Mouse (Mus musculus): ENCODE results near the gene Myh14. TPM values are rescaled to one million over a fixed set of nuclear protein-coding genes. Genes with fewer than 3 reads are reported as not detected.
A peak's percentile ranks its signal among the peaks of the same experiment; 100 is the strongest.
"Not testable (repeated sequence)": the region's sequence is repeated elsewhere in the genome, so short reads cannot be mapped to it uniquely, and the experiment has no call there.

Myh14 gene
- polyA plus RNA-seq (2014; fragmentation: Nextera tagmentation; extraction: Ambion mirVana): 0.31 and 0.56 TPM in 2 replicates

- no peak within 1 kb of the TSS for H3K27ac ChIP-seq (ENCODE audit: low read depth, low read length)
- H3K4me2 ChIP-seq: peak within 1 kb of the TSS; percentile 66
- H3K9ac ChIP-seq (ENCODE audit: low read depth, low read length): no peak within 1 kb of the TSS
- WGBS (ENCODE audit: insufficient replicate concordance): under 1% methylated on average over 23 of the region's 23 CpGs
- ATAC-seq (replicated peaks; ENCODE audit: insufficient number of reproducible peaks, low FRiP score, low TSS enrichment): peak; percentile 81
- H3K9me3 ChIP-seq (replicated peaks; ENCODE audit: control insufficient read depth, low read length): no peaks in the 10 kb centered on the region
- peaks cover 5% of the 10 kb centered on the region; the same call in 1 of the 2 replicates for H3K4me1 ChIP-seq (ENCODE audit: control insufficient read depth, insufficient read depth, low read length)
- peaks cover 36% of the 10 kb centered on the region for H3K27me3 ChIP-seq (ENCODE audit: control insufficient read depth, insufficient read depth, low read length)
- no peaks in the 10 kb centered on the region for H3K36me3 ChIP-seq (ENCODE audit: control insufficient read depth, insufficient read depth, low read length)
- peak within 1 kb of the TSS; percentile 27 for H3K4me3 ChIP-seq (ENCODE audit: low read depth, low read length)
These were observed at the start of gene Myh14 for GRCm38 (mm10) chr7:44670803-44671202. TSS of gene Myh14 (minus strand) at chr7:44670843.

- WGBS (ENCODE audit: insufficient replicate concordance): 77% methylated on average over 5 of the region's 5 CpGs
These were observed 39.2 kb upstream of the Myh14 start for GRCm38 (mm10) chr7:44709881-44710280.

GRCm38 (mm10) chr7:44708574-44708973 lies 37.9 kb upstream of the Myh14 start, which contains the start of gene Izumo2:
TSS of gene Izumo2 (plus strand) at chr7:44708742.
- no peak within 1 kb of the TSS for H3K27ac ChIP-seq (ENCODE audit: low read depth, low read length)
- WGBS (ENCODE audit: insufficient replicate concordance): 66% methylated on average over 14 of the region's 14 CpGs
- H3K4me2 ChIP-seq: no peak within 1 kb of the TSS
- no peaks in the 10 kb centered on the region; the same call in 1 of the 2 replicates for H3K27me3 ChIP-seq (ENCODE audit: control insufficient read depth, insufficient read depth, low read length)
- no peak for ATAC-seq (replicated peaks; ENCODE audit: insufficient number of reproducible peaks, low FRiP score, low TSS enrichment)
- H3K4me1 ChIP-seq (ENCODE audit: control insufficient read depth, insufficient read depth, low read length): no peaks in the 10 kb centered on the region
- no peaks in the 10 kb centered on the region for H3K36me3 ChIP-seq (ENCODE audit: control insufficient read depth, insufficient read depth, low read length)
- H3K9me3 ChIP-seq (replicated peaks; ENCODE audit: control insufficient read depth, low read length): 0 out of 2 replicates have a peak, but pooled peaks cover 3% of the 10 kb centered on the region
- no peak within 1 kb of the TSS for H3K4me3 ChIP-seq (ENCODE audit: low read depth, low read length)
- H3K9ac ChIP-seq (ENCODE audit: low read depth, low read length): no peak within 1 kb of the TSS

More at GRCm38 (mm10) chr7:44709881-44710280, 39.2 kb upstream of the Myh14 start:
- no peaks in the 10 kb centered on the region; the same call in 1 of the 2 replicates for H3K27me3 ChIP-seq (ENCODE audit: control insufficient read depth, insufficient read depth, low read length)
- 0 out of 2 replicates have a peak, but pooled peaks cover 3% of the 10 kb centered on the region for H3K9me3 ChIP-seq (replicated peaks; ENCODE audit: control insufficient read depth, low read length)
- no peak overlapping the region for H3K9ac ChIP-seq (ENCODE audit: low read depth, low read length)
- no peak overlapping the region for H3K4me3 ChIP-seq (ENCODE audit: low read depth, low read length)
- H3K27ac ChIP-seq (ENCODE audit: low read depth, low read length): no peak overlapping the region
- H3K4me2 ChIP-seq: no peak overlapping the region
- H3K4me1 ChIP-seq (ENCODE audit: control insufficient read depth, insufficient read depth, low read length): no peaks in the 10 kb centered on the region
- no peak for ATAC-seq (replicated peaks; ENCODE audit: insufficient number of reproducible peaks, low FRiP score, low TSS enrichment)
- H3K36me3 ChIP-seq (ENCODE audit: control insufficient read depth, insufficient read depth, low read length): no peaks in the 10 kb centered on the region

- not testable (repeated sequence) for ATAC-seq (replicated peaks; ENCODE audit: insufficient number of reproducible peaks, low FRiP score, low TSS enrichment); H3K9ac ChIP-seq (ENCODE audit: low read depth, low read length); H3K9me3 ChIP-seq (replicated peaks; ENCODE audit: control insufficient read depth, low read length); H3K27ac ChIP-seq (ENCODE audit: low read depth, low read length); H3K36me3 ChIP-seq (ENCODE audit: control insufficient read depth, insufficient read depth, low read length); H3K27me3 ChIP-seq (ENCODE audit: control insufficient read depth, insufficient read depth, low read length); H3K4me3 ChIP-seq (ENCODE audit: low read depth, low read length); H3K4me1 ChIP-seq (ENCODE audit: control insufficient read depth, insufficient read depth, low read length); H3K4me2 ChIP-seq
- 83% methylated on average over 5 of the region's 6 CpGs for WGBS (ENCODE audit: insufficient replicate concordance)
These were observed 37.5 kb upstream of the Myh14 start for GRCm38 (mm10) chr7:44708093-44708492.

- Histone ChIP-seq H3K4me3 (ENCODE audit: low read depth, low read length) (no peak overlapping the region), H3K9me3 (replicated peaks; ENCODE audit: control insufficient read depth, low read length) (0 out of 2 replicates have a peak, but pooled peaks cover 3% of the 10 kb centered on the region), H3K4me2 (no peak overlapping the region), H3K27me3 (ENCODE audit: control insufficient read depth, insufficient read depth, low read length) (no peaks in the 10 kb centered on the region), H3K9ac (ENCODE audit: low read depth, low read length) (no peak overlapping the region), H3K27ac (ENCODE audit: low read depth, low read length) (no peak overlapping the region), H3K4me1 (ENCODE audit: control insufficient read depth, insufficient read depth, low read length) (no peaks in the 10 kb centered on the region), H3K36me3 (ENCODE audit: control insufficient read depth, insufficient read depth, low read length) (no peaks in the 10 kb centered on the region)
- WGBS (ENCODE audit: insufficient replicate concordance): 82% methylated on average over 5 of the region's 5 CpGs
- no peak for ATAC-seq (replicated peaks; ENCODE audit: insufficient number of reproducible peaks, low FRiP score, low TSS enrichment)
These were observed 36.6 kb upstream of the Myh14 start for GRCm38 (mm10) chr7:44707169-44707675.

- Histone ChIP-seq H3K4me3 (ENCODE audit: low read depth, low read length) (no peak overlapping the region), H3K4me2 (no peak overlapping the region), H3K27me3 (ENCODE audit: control insufficient read depth, insufficient read depth, low read length) (no peaks in the 10 kb centered on the region), H3K9me3 (replicated peaks; ENCODE audit: control insufficient read depth, low read length) (0 out of 2 replicates have a peak, but pooled peaks cover 3% of the 10 kb centered on the region), H3K27ac (ENCODE audit: low read depth, low read length) (no peak overlapping the region), H3K4me1 (ENCODE audit: control insufficient read depth, insufficient read depth, low read length) (no peaks in the 10 kb centered on the region), H3K9ac (ENCODE audit: low read depth, low read length) (no peak overlapping the region), H3K36me3 (ENCODE audit: control insufficient read depth, insufficient read depth, low read length) (no peaks in the 10 kb centered on the region)
- ATAC-seq (replicated peaks; ENCODE audit: insufficient number of reproducible peaks, low FRiP score, low TSS enrichment): no peak
These were observed 35.7 kb upstream of the Myh14 start for GRCm38 (mm10) chr7:44706322-44706721.

GRCm38 (mm10) chr7:44705086-44705485 lies 34.4 kb upstream of the Myh14 start:
- ATAC-seq (replicated peaks; ENCODE audit: insufficient number of reproducible peaks, low FRiP score, low TSS enrichment): no peak
- no peak overlapping the region for H3K9ac ChIP-seq (ENCODE audit: low read depth, low read length)
- H3K4me1 ChIP-seq (ENCODE audit: control insufficient read depth, insufficient read depth, low read length): no peaks in the 10 kb centered on the region
- no peak overlapping the region for H3K27ac ChIP-seq (ENCODE audit: low read depth, low read length)
- no peaks in the 10 kb centered on the region for H3K36me3 ChIP-seq (ENCODE audit: control insufficient read depth, insufficient read depth, low read length)
- no peaks in the 10 kb centered on the region for H3K27me3 ChIP-seq (ENCODE audit: control insufficient read depth, insufficient read depth, low read length)
- 81% methylated on average over 4 of the region's 4 CpGs for WGBS (ENCODE audit: insufficient replicate concordance)
- 0 out of 2 replicates have a peak, but pooled peaks cover 3% of the 10 kb centered on the region for H3K9me3 ChIP-seq (replicated peaks; ENCODE audit: control insufficient read depth, low read length)
- H3K4me3 ChIP-seq (ENCODE audit: low read depth, low read length): no peak overlapping the region
- no peak overlapping the region for H3K4me2 ChIP-seq

GRCm38 (mm10) chr7:44704363-44704762 lies 33.7 kb upstream of the Myh14 start:
- 50% methylated on average over 3 of the region's 3 CpGs for WGBS (ENCODE audit: insufficient replicate concordance)
- Histone ChIP-seq H3K27ac (ENCODE audit: low read depth, low read length) (no peak overlapping the region), H3K4me1 (ENCODE audit: control insufficient read depth, insufficient read depth, low read length) (no peaks in the 10 kb centered on the region), H3K36me3 (ENCODE audit: control insufficient read depth, insufficient read depth, low read length) (no peaks in the 10 kb centered on the region), H3K9ac (ENCODE audit: low read depth, low read length) (no peak overlapping the region), H3K9me3 (replicated peaks; ENCODE audit: control insufficient read depth, low read length) (0 out of 2 replicates have a peak, but pooled peaks cover 3% of the 10 kb centered on the region), H3K4me3 (ENCODE audit: low read depth, low read length) (no peak overlapping the region), H3K27me3 (ENCODE audit: control insufficient read depth, insufficient read depth, low read length) (0 out of 2 replicates have a peak, but pooled peaks cover 2% of the 10 kb centered on the region), H3K4me2 (no peak overlapping the region)
- ATAC-seq (replicated peaks; ENCODE audit: insufficient number of reproducible peaks, low FRiP score, low TSS enrichment): no peak

GRCm38 (mm10) chr7:44702985-44703384 lies 32.3 kb upstream of the Myh14 start:
- Histone ChIP-seq H3K27ac (ENCODE audit: low read depth, low read length) (no peak overlapping the region), H3K27me3 (ENCODE audit: control insufficient read depth, insufficient read depth, low read length) (peaks cover 7% of the 10 kb centered on the region; the same call in 1 of the 2 replicates), H3K36me3 (ENCODE audit: control insufficient read depth, insufficient read depth, low read length) (no peaks in the 10 kb centered on the region), H3K9ac (ENCODE audit: low read depth, low read length) (no peak overlapping the region), H3K9me3 (replicated peaks; ENCODE audit: control insufficient read depth, low read length) (0 out of 2 replicates have a peak, but pooled peaks cover 3% of the 10 kb centered on the region), H3K4me3 (ENCODE audit: low read depth, low read length) (no peak overlapping the region), H3K4me2 (no peak overlapping the region), H3K4me1 (ENCODE audit: control insufficient read depth, insufficient read depth, low read length) (no peaks in the 10 kb centered on the region)
- ATAC-seq (replicated peaks; ENCODE audit: insufficient number of reproducible peaks, low FRiP score, low TSS enrichment): no peak
- WGBS (ENCODE audit: insufficient replicate concordance): 68% methylated on average over 8 of the region's 8 CpGs

Measured in heart, embryonic 11.5 days (tissue).